Mouse (Mus musculus): ENCODE measurements at regions not wholly inside any gene's neighbourhood (a gene's known extent, or its start where the extent isn't known, plus 50 kb on each side); places are given as distances from the start of the nearest gene placed in this dataset.

GRCm38 (mm10) chr8:27938559-27939492, 491.4 kb downstream of the Poteg start:
- peak; percentile 50 for DNase-seq
- Histone ChIP-seq H3K9me3 (ENCODE audit: control insufficient read depth, low read length) (no peaks in the 10 kb centered on the region), H3K36me3 (ENCODE audit: control insufficient read depth, insufficient read depth, low read length) (no peaks in the 10 kb centered on the region), H3K4me2 (ENCODE audit: low read length) (no peak overlapping the region), H3K27ac (replicated peaks; ENCODE audit: low read depth, low read length) (no peak overlapping the region), H3K4me1 (ENCODE audit: control insufficient read depth, insufficient read depth, low read length) (peaks cover 9% of the 10 kb centered on the region; the same call in 1 of the 2 replicates), H3K4me3 (replicated peaks; ENCODE audit: low read depth, low read length) (no peak overlapping the region), H3K27me3 (ENCODE audit: control insufficient read depth, insufficient read depth, low read length) (no peaks in the 10 kb centered on the region), H3K9ac (replicated peaks; ENCODE audit: low read length) (no peak overlapping the region)
- 41% methylated on average over 12 of the region's 12 CpGs for WGBS
- no peak for ATAC-seq (ENCODE audit: low FRiP score, low TSS enrichment)

GRCm38 (mm10) chr8:27955000-27955399, 507.5 kb downstream of the Poteg start:
- Histone ChIP-seq H3K4me2 (ENCODE audit: low read length) (no peak overlapping the region), H3K9ac (replicated peaks; ENCODE audit: low read length) (no peak overlapping the region), H3K9me3 (ENCODE audit: control insufficient read depth, low read length) (0 out of 2 replicates have a peak, but pooled peaks cover 2% of the 10 kb centered on the region), H3K4me3 (replicated peaks; ENCODE audit: low read depth, low read length) (no peak overlapping the region), H3K36me3 (ENCODE audit: control insufficient read depth, insufficient read depth, low read length) (no peaks in the 10 kb centered on the region), H3K4me1 (ENCODE audit: control insufficient read depth, insufficient read depth, low read length) (no peaks in the 10 kb centered on the region), H3K27ac (replicated peaks; ENCODE audit: low read depth, low read length) (no peak overlapping the region), H3K27me3 (ENCODE audit: control insufficient read depth, insufficient read depth, low read length) (no peaks in the 10 kb centered on the region)
- no peak for DNase-seq
- no peak for ATAC-seq (ENCODE audit: low FRiP score, low TSS enrichment)

- no peaks in the 10 kb centered on the region for H3K27me3 ChIP-seq (ENCODE audit: control insufficient read depth, insufficient read depth, low read length)
- no peak overlapping the region for H3K4me3 ChIP-seq (replicated peaks; ENCODE audit: low read depth, low read length)
- no peak for DNase-seq
- H3K4me2 ChIP-seq (ENCODE audit: low read length) = no peak overlapping the region
- H3K9ac ChIP-seq (replicated peaks; ENCODE audit: low read length) = no peak overlapping the region
- no peaks in the 10 kb centered on the region for H3K4me1 ChIP-seq (ENCODE audit: control insufficient read depth, insufficient read depth, low read length)
- H3K36me3 ChIP-seq (ENCODE audit: control insufficient read depth, insufficient read depth, low read length) = no peaks in the 10 kb centered on the region
- H3K27ac ChIP-seq (replicated peaks; ENCODE audit: low read depth, low read length) = no peak overlapping the region
- no peaks in the 10 kb centered on the region for H3K9me3 ChIP-seq (ENCODE audit: control insufficient read depth, low read length)
- WGBS = 10% methylated on average over 3 of the region's 3 CpGs
- no peak for ATAC-seq (ENCODE audit: low FRiP score, low TSS enrichment)
These were observed 533.5 kb downstream of the Poteg start for GRCm38 (mm10) chr8:27980920-27981319.

GRCm38 (mm10) chr8:27981769-27982168, 534.3 kb downstream of the Poteg start:
- WGBS = 5% methylated on average over 5 of the region's 5 CpGs
- Histone ChIP-seq H3K9ac (replicated peaks; ENCODE audit: low read length) (no peak overlapping the region), H3K36me3 (ENCODE audit: control insufficient read depth, insufficient read depth, low read length) (no peaks in the 10 kb centered on the region), H3K27ac (replicated peaks; ENCODE audit: low read depth, low read length) (no peak overlapping the region), H3K9me3 (ENCODE audit: control insufficient read depth, low read length) (no peaks in the 10 kb centered on the region), H3K4me1 (ENCODE audit: control insufficient read depth, insufficient read depth, low read length) (no peaks in the 10 kb centered on the region), H3K4me3 (replicated peaks; ENCODE audit: low read depth, low read length) (no peak overlapping the region), H3K27me3 (ENCODE audit: control insufficient read depth, insufficient read depth, low read length) (no peaks in the 10 kb centered on the region), H3K4me2 (ENCODE audit: low read length) (no peak overlapping the region)
- no peak for ATAC-seq (ENCODE audit: low FRiP score, low TSS enrichment)
- DNase-seq = no peak

GRCm38 (mm10) chr8:28012849-28013248, 565.4 kb downstream of the Poteg start:
- Histone ChIP-seq H3K27ac (replicated peaks; ENCODE audit: low read depth, low read length) (no peak overlapping the region), H3K4me1 (ENCODE audit: control insufficient read depth, insufficient read depth, low read length) (no peaks in the 10 kb centered on the region), H3K9ac (replicated peaks; ENCODE audit: low read length) (no peak overlapping the region), H3K9me3 (ENCODE audit: control insufficient read depth, low read length) (no peaks in the 10 kb centered on the region), H3K4me3 (replicated peaks; ENCODE audit: low read depth, low read length) (no peak overlapping the region), H3K27me3 (ENCODE audit: control insufficient read depth, insufficient read depth, low read length) (no peaks in the 10 kb centered on the region), H3K36me3 (ENCODE audit: control insufficient read depth, insufficient read depth, low read length) (no peaks in the 10 kb centered on the region), H3K4me2 (ENCODE audit: low read length) (no peak overlapping the region)
- DNase-seq (peak; percentile 16), ATAC-seq (ENCODE audit: low FRiP score, low TSS enrichment) (no peak)
- WGBS = 73% methylated on average over 4 of the region's 4 CpGs

Measured in midbrain, embryonic 14.5 days (tissue).